Mouse (Mus musculus) CH12.LX (cell line): ENCODE measurements around the gene Ism2. TPM values are rescaled to one million over a fixed set of nuclear protein-coding genes. Genes with fewer than 3 reads are reported as not detected.
A peak's percentile ranks its signal among the peaks of the same experiment; 100 is the strongest.

ENCODE experiments used
- DNase-seq: peaks from one replicate; pipeline ENCODE4 v3.0.0-alpha.2; 2013; ENCODE audit errors: extremely low read depth
- H3K27ac ChIP-seq: 2 replicates; pipeline ENCODE4 v1.5.1; 2012; ENCODE audit warnings: low read depth, mild to moderate bottlenecking, control low read depth, moderate library complexity; ENCODE audit not compliant: insufficient read depth
- H3K27me3 ChIP-seq: replicated peaks from 2 replicates; pipeline ENCODE3; 2012; ENCODE audit warnings: inconsistent platforms
- H3K36me3 ChIP-seq, 2 experiments: replicated peaks in 1 of 2; 2 replicates each; pipeline versions ENCODE3 to v1.6.1; 2012; ENCODE audit warnings: inconsistent platforms in 1 of 2, low read length in 1 of 2, mild to moderate bottlenecking in 1 of 2, mixed read lengths in 1 of 2, moderate library complexity in 1 of 2; ENCODE audit not compliant: control insufficient read depth in 1 of 2, insufficient read depth in 1 of 2
- H3K4me1 ChIP-seq, 2 experiments: 2 replicates each; pipeline ENCODE4 v1.6.1; 2012; ENCODE audit warnings: inconsistent platforms in 1 of 2, moderate library complexity in 1 of 2; ENCODE audit not compliant: insufficient read depth in 2 of 2, control insufficient read depth in 1 of 2
- H3K4me2 ChIP-seq: 2 replicates; pipeline ENCODE4 v1.6.1; 2012; ENCODE audit warnings: low read depth, mild to moderate bottlenecking, control low read depth; ENCODE audit not compliant: poor library complexity, insufficient read depth, severe bottlenecking
- H3K4me3 ChIP-seq, 3 experiments: fragments of 150-350 bp in 1 of 3; sonication (generic) in 1 of 3; replicated peaks in 1 of 3; 2 replicates each; pipeline versions ENCODE3 to v1.5.1; 2011 to 2012; ENCODE audit warnings: low read depth in 2 of 3, low read length in 2 of 3, mild to moderate bottlenecking in 2 of 3, moderate library complexity in 2 of 3, control low read depth in 1 of 3, improper control_type of control experiment in 1 of 3, inconsistent platforms in 1 of 3, mixed read lengths in 1 of 3; ENCODE audit not compliant: poor library complexity in 1 of 3
- H3K79me2 ChIP-seq: replicated peaks from 2 replicates; pipeline ENCODE4 v1.6.1; 2012; ENCODE audit warnings: mild to moderate bottlenecking, moderate library complexity; ENCODE audit not compliant: control insufficient read depth, poor library complexity, insufficient read depth, severe bottlenecking; ENCODE audit errors: extremely low read depth
- H3K9ac ChIP-seq: 2 replicates; pipeline ENCODE4 v1.6.1; 2012; ENCODE audit warnings: low read depth, mild to moderate bottlenecking, control low read depth, moderate library complexity; ENCODE audit not compliant: insufficient read depth
- H3K9me3 ChIP-seq: replicated peaks from 2 replicates; pipeline ENCODE3; 2012; ENCODE audit warnings: low read length, inconsistent platforms, mixed read lengths
- BHLHE40 ChIP-seq: IDR thresholded peaks from 2 replicates; pipeline ENCODE4 v1.6.1; 2011; ENCODE audit warnings: mild to moderate bottlenecking, low read depth, low read length, improper control_type of control experiment
- CHD1 ChIP-seq: IDR thresholded peaks from 2 replicates; pipeline ENCODE4 v1.6.1; 2012; ENCODE audit warnings: low read depth, low read length, improper control_type of control experiment, inconsistent platforms
- CTCF ChIP-seq, 2 experiments: IDR thresholded peaks in 1 of 2; conservative IDR thresholded peaks in 1 of 2; 2 replicates each; pipeline ENCODE4 v1.5.1; 2011 to 2012; ENCODE audit warnings: low read depth in 2 of 2, low read length in 2 of 2, improper control_type of control experiment in 1 of 2, inconsistent platforms in 1 of 2, mild to moderate bottlenecking in 1 of 2, moderate library complexity in 1 of 2
- E2F4 ChIP-seq: IDR thresholded peaks from 2 replicates; pipeline ENCODE4 v1.6.1; 2011; ENCODE audit warnings: low read depth, low read length, improper control_type of control experiment; ENCODE audit not compliant: insufficient replicate concordance
- ELF1 ChIP-seq: IDR thresholded peaks from 2 replicates; pipeline ENCODE4 v1.6.1; 2014; ENCODE audit warnings: low read depth, mild to moderate bottlenecking, inconsistent platforms, low read length, improper control_type of control experiment
- EP300 ChIP-seq: IDR thresholded peaks from 2 replicates; pipeline ENCODE4 v1.6.1; 2011; ENCODE audit warnings: low read length, improper control_type of control experiment
- ETS1 ChIP-seq: conservative IDR thresholded peaks from 2 replicates; pipeline ENCODE4 v1.6.1; 2012; ENCODE audit warnings: low read depth, mild to moderate bottlenecking, inconsistent platforms, low read length, improper control_type of control experiment, moderate library complexity
- HCFC1 ChIP-seq: IDR thresholded peaks from 2 replicates; pipeline ENCODE4 v1.6.1; 2012; ENCODE audit warnings: low read depth, mild to moderate bottlenecking, inconsistent platforms, low read length, improper control_type of control experiment
- IRF4 ChIP-seq: IDR thresholded peaks from 2 replicates; pipeline ENCODE4 v1.6.1; 2014; ENCODE audit warnings: low read depth, mild to moderate bottlenecking, inconsistent platforms, low read length, improper control_type of control experiment
- JUN ChIP-seq: IDR thresholded peaks from 2 replicates; pipeline ENCODE4 v1.6.1; 2011; ENCODE audit warnings: low read depth, mild to moderate bottlenecking, low read length, improper control_type of control experiment, moderate library complexity; ENCODE audit not compliant: insufficient read depth
- JUND ChIP-seq: conservative IDR thresholded peaks from 2 replicates; pipeline ENCODE4 v1.6.1; 2011; ENCODE audit warnings: low read depth, low read length, improper control_type of control experiment
- KAT2A ChIP-seq: IDR thresholded peaks from 2 replicates; pipeline ENCODE4 v1.6.1; 2012; ENCODE audit warnings: low read length, improper control_type of control experiment, inconsistent platforms; ENCODE audit not compliant: insufficient replicate concordance
- MAX ChIP-seq: IDR thresholded peaks from 2 replicates; pipeline ENCODE4 v1.6.1; 2011; ENCODE audit warnings: low read length, improper control_type of control experiment
- MAZ ChIP-seq: IDR thresholded peaks from 2 replicates; pipeline ENCODE4 v1.6.1; 2012; ENCODE audit warnings: low read depth, mild to moderate bottlenecking, inconsistent platforms, low read length, improper control_type of control experiment, moderate library complexity
- MEF2A ChIP-seq: IDR thresholded peaks from 2 replicates; pipeline ENCODE4 v1.6.1; 2014; ENCODE audit warnings: low read depth, mild to moderate bottlenecking, inconsistent platforms, low read length, improper control_type of control experiment, borderline replicate concordance
- MYC ChIP-seq: IDR thresholded peaks from 2 replicates; pipeline ENCODE4 v1.6.1; 2011; ENCODE audit warnings: low read depth, mild to moderate bottlenecking, improper control_type of control experiment, low read length
- NRF1 ChIP-seq: IDR thresholded peaks from 2 replicates; pipeline ENCODE4 v1.6.1; 2014; ENCODE audit warnings: low read depth, mild to moderate bottlenecking, inconsistent platforms, low read length, improper control_type of control experiment, moderate library complexity
- POLR2A ChIP-seq: IDR thresholded peaks from 2 replicates; pipeline ENCODE4 v1.6.1; 2011; ENCODE audit warnings: low read depth, mild to moderate bottlenecking, improper control_type of control experiment, low read length
- RAD21 ChIP-seq: IDR thresholded peaks from 2 replicates; pipeline ENCODE4 v1.6.1; 2011; ENCODE audit warnings: low read depth, mild to moderate bottlenecking, low read length, improper control_type of control experiment, moderate library complexity
- RCOR1 ChIP-seq: conservative IDR thresholded peaks from 2 replicates; pipeline ENCODE4 v1.6.1; 2012; ENCODE audit warnings: low read depth, mild to moderate bottlenecking, inconsistent platforms, low read length, improper control_type of control experiment
- SIN3A ChIP-seq: IDR thresholded peaks from 2 replicates; pipeline ENCODE4 v1.6.1; 2012; ENCODE audit warnings: low read length, improper control_type of control experiment, inconsistent platforms
- TCF12 ChIP-seq: IDR thresholded peaks from 2 replicates; pipeline ENCODE4 v1.6.1; 2014; ENCODE audit warnings: low read depth, mild to moderate bottlenecking, inconsistent platforms, low read length, improper control_type of control experiment
- USF1 ChIP-seq: IDR thresholded peaks from 2 replicates; pipeline ENCODE4 v1.6.1; 2014; ENCODE audit warnings: low read depth, mild to moderate bottlenecking, inconsistent platforms, low read length, improper control_type of control experiment
- ZNF384 ChIP-seq: IDR thresholded peaks from 2 replicates; pipeline ENCODE4 v1.6.1; 2012; ENCODE audit warnings: low read depth, low read length, improper control_type of control experiment, inconsistent platforms
- dilution Hi-C: fragments of 300-500 bp; cut with MboI; formaldehyde crosslinking; loops from 2 replicates; pipeline ENCODE4 v1.14.3; 2020; ENCODE audit warnings: low sequenced_read_pairs; ENCODE audit not compliant: extremely low pct_unique_long_range_greater_than_20kb, extremely low pct_ligation_motif_present
- in situ Hi-C: fragments of 300-500 bp; cut with MboI; formaldehyde crosslinking; loops from 3 replicates; pipeline ENCODE4 v1.14.3; 2019; ENCODE audit warnings: low sequenced_read_pairs, low pct_ligation_motif_present, low pct_unique_long_range_greater_than_20kb, mixed read lengths
- polyA plus RNA-seq: library from polyadenylated mRNA; unstranded; fragments of >175 nt; gene quantifications from 2 replicates; pipeline ENCODE4 v1.2.1, GENCODE M21; 2012; ENCODE audit warnings: low read depth; ENCODE audit not compliant: insufficient read length
- total RNA-seq, 2 experiments: library from RNA; depleted of rRNA; stranded (reverse); fragments of 300-350 nt in 1 of 2; fragments of >200 nt in 1 of 2; gene quantifications; 2 replicates each; pipeline ENCODE4 v1.2.3; 2012 to 2014

The Ism2 gene
- total and polyA plus RNA-seq, 3 experiments, result 0.08 TPM; not detected in 2

GRCm38 (mm10) chr12:87250161-87250560, 49.3 kb downstream of the Ism2 start:
- Histone ChIP-seq H3K9ac (no peak overlapping the region), H3K4me1 (no peaks in the 10 kb centered on the region; a peak in 1 of 4 replicates), H3K4me3 (no peak overlapping the region), H3K4me2 (no peak overlapping the region), H3K27me3 (no peaks in the 10 kb centered on the region), H3K9me3 (no peaks in the 10 kb centered on the region), H3K79me2 (no peaks in the 10 kb centered on the region), H3K36me3 (peaks cover 61 to 87% of the 10 kb centered on the region in 2 experiments), H3K27ac (no peak overlapping the region)
- TF ChIP-seq MAZ (no peak), CTCF (conservative IDR thresholded peaks at IDR 0.05 in 1 of 2, IDR thresholded peaks at IDR 0.05 in 1 of 2; ENCODE audit: low read depth in 2 of 2, low read length in 2 of 2) (no peak), RCOR1 (no peak), E2F4 (no peak), MYC (no peak), RAD21 (no peak), EP300 (no peak), CHD1 (no peak), ELF1 (no peak)
- no peak for DNase-seq
- in situ Hi-C loops (no loop called here), dilution Hi-C loops (no loop called here)

DNA sequence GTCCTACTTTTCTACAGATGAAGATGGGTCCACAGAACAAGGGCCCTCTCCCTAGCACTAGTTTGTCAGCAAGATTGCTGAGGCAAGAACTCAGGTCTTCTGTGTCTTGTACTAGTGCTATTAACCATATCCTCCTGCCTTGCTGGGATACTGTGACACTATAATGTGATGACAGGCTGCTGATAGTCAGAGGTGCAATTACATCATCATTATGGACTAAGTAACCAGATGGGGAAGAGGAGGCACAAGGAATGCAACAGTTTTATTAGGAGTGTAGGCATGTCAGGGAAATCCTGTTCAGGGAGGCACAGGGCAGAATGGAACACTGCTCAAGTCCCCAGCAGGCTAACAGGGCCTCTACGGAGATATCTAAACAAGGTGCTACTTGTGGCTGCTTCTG, 60.9 kb downstream of the Ism2 start, which contains the start of gene Noxred1:
Gene Noxred1 (minus strand): TSS at position 101 of the 400 bp plus-strand sequence.
- peaks cover 39 to 51% of the 10 kb centered on the region in 2 experiments for H3K36me3 ChIP-seq
- peaks cover 12 to 19% of the 10 kb centered on the region in 2 experiments for H3K4me1 ChIP-seq
- in situ Hi-C loops (no loop called here), dilution Hi-C loops (no loop called here)
- no peaks in the 10 kb centered on the region for H3K27me3 ChIP-seq
- H3K9me3 ChIP-seq, result peaks cover 3% of the 10 kb centered on the region
- no peak for TF ChIP-seq ZNF384
- TF ChIP-seq SIN3A, result no peak
- no peak for TF ChIP-seq KAT2A
- TF ChIP-seq EP300, result no peak
- TF ChIP-seq RAD21, result no peak
- no peak for TF ChIP-seq NRF1
- H3K79me2 ChIP-seq, result no peaks in the 10 kb centered on the region
- H3K4me2 ChIP-seq, result no peak within 1 kb of the TSS
- no peak within 1 kb of the TSS for H3K9ac ChIP-seq
- 0 out of 2 replicates have a peak within 1 kb of the TSS, but pooled peaks have one; percentile 17 for H3K27ac ChIP-seq
- no peak within 1 kb of the TSS for H3K4me3 ChIP-seq
- DNase-seq, result no peak

- dilution Hi-C loops (no loop called here), in situ Hi-C loops (no loop called here)
- H3K27ac ChIP-seq, result peak overlapping the region; percentile 27
- peaks cover 12 to 19% of the 10 kb centered on the region in 2 experiments for H3K4me1 ChIP-seq
- no peaks in the 10 kb centered on the region for H3K27me3 ChIP-seq
- H3K9ac ChIP-seq, result no peak overlapping the region
- no peak overlapping the region for H3K4me3 ChIP-seq
- no peaks in the 10 kb centered on the region for H3K79me2 ChIP-seq
- peak; percentile 66 for DNase-seq
- H3K4me2 ChIP-seq, result peak overlapping the region; percentile 67; the same call in 1 of the 2 replicates
- H3K36me3 ChIP-seq, result peaks cover 31 to 43% of the 10 kb centered on the region in 2 experiments
- peaks cover 3% of the 10 kb centered on the region for H3K9me3 ChIP-seq
- TF ChIP-seq MAX (no peak), EP300 (peak; percentile 65), SIN3A (0 out of 2 replicates have a peak, but pooled peaks have one; percentile 35), ELF1 (0 out of 2 replicates have a peak, but pooled peaks have one; percentile 13), IRF4 (peak; percentile 40; the same call in 1 of the 2 replicates), HCFC1 (peak; percentile 27; the same call in 1 of the 2 replicates), RCOR1 (no peak), USF1 (no peak), JUND (0 out of 2 replicates have a peak, but pooled peaks have one; percentile 24), JUN (peak; percentile 39; the same call in 1 of the 2 replicates), POLR2A (peak; percentile 30; the same call in 1 of the 2 replicates), MYC (peak; percentile 52; the same call in 1 of the 2 replicates), ETS1 (peak; percentile 62), TCF12 (peak; percentile 56; the same call in 1 of the 2 replicates), BHLHE40 (peak; percentile 52), MEF2A (peak; percentile 68; the same call in 1 of the 2 replicates)
Observed at GRCm38 (mm10) chr12:87236882-87237483, 62.5 kb downstream of the Ism2 start.
